In genomic region chr9:60715828-60716227, GRCm38 (mm10) we compare ENCODE assay signal across 15 mouse cellular contexts. TPM values are rescaled to one million over a fixed set of nuclear protein-coding genes. Genes with fewer than 3 reads are reported as not detected.
A peak's percentile ranks its signal among the peaks of the same experiment; 100 is the strongest.
DNase-seq lines count a peak whose midpoint lies in the region; ATAC-seq and TF ChIP-seq lines count a peak whose summit lies in the region.
"Had no signal": no experiment of that assay in that cellular context is flagged by ENCODE, and none has a peak within 500 bp of the region (broad histone marks: within the 10 kb centered on the region; RNA-seq: fewer than 3 reads in every experiment).

No protein-coding gene starts in this region.

- no peaks in the 10 kb centered on the region for H3K36me3 ChIP-seq in kidney, embryonic 16.5 days (ENCODE audit: insufficient read depth, low read length)
- H3K36me3 ChIP-seq: forebrain, embryonic 10.5 days; heart, embryonic 12.5 days; hindbrain, embryonic 10.5 days; limb, embryonic 15.5 days had no signal

- no peaks in the 10 kb centered on the region for H3K9me3 ChIP-seq in kidney, embryonic 16.5 days (ENCODE audit: low read length)
- H3K9me3 ChIP-seq: forebrain, embryonic 10.5 days; heart, embryonic 12.5 days; hindbrain, embryonic 10.5 days; limb, embryonic 15.5 days had no signal

- H3K4me3 ChIP-seq in kidney, embryonic 16.5 days (ENCODE audit: low read length) = no peak overlapping the region
- H3K4me3 ChIP-seq: forebrain, embryonic 10.5 days; heart, embryonic 12.5 days; hindbrain, embryonic 10.5 days; limb, embryonic 15.5 days; myocyte had no signal

- 57% methylated on average over 5 of the region's 5 CpGs for WGBS in kidney, embryonic 16.5 days

- no peak overlapping the region for H3K27ac ChIP-seq in kidney, embryonic 16.5 days (ENCODE audit: low read length)
- H3K27ac ChIP-seq: forebrain, embryonic 10.5 days; hindbrain, embryonic 10.5 days; limb, embryonic 15.5 days had no signal

- no peak for TF ChIP-seq POLR2A in brain, embryonic 14.5 days (IDR thresholded peaks at IDR 0.05; ENCODE audit: borderline replicate concordance, extremely low read depth, insufficient read depth, insufficient read length, poor library complexity, severe bottlenecking)

- no peak for ATAC-seq in kidney, embryonic 16.5 days (ENCODE audit: low FRiP score, low TSS enrichment)
- ATAC-seq in megakaryocyte progenitor cell, adult 5-6 weeks (replicated peaks; ENCODE audit: poor library complexity) = no peak

- peak; percentile 31; the same call in 1 of the 2 replicates for TF ChIP-seq CTCF in brain, embryonic 14.5 days (IDR thresholded peaks at IDR 0.05; ENCODE audit: borderline replicate concordance, extremely low read depth, insufficient read depth, insufficient read length)

- no peak overlapping the region for H3K9ac ChIP-seq in kidney, embryonic 16.5 days (replicated peaks; ENCODE audit: low read length)
- H3K9ac ChIP-seq: heart, embryonic 12.5 days; limb, embryonic 15.5 days had no signal

- H3K4me1 ChIP-seq in kidney, embryonic 16.5 days (ENCODE audit: insufficient read depth, low read length) = peaks cover 21% of the 10 kb centered on the region

- no peak overlapping the region for H3K4me2 ChIP-seq in kidney, embryonic 16.5 days (replicated peaks; ENCODE audit: low read depth, low read length)
- H3K4me2 ChIP-seq: heart, embryonic 12.5 days; limb, embryonic 15.5 days had no signal

- peak; percentile 39 for DNase-seq in kidney, postnatal 10 days
- peak; percentile 7 for DNase-seq in thymus, postnatal 0 days (ENCODE audit: low spot score)
- DNase-seq in thymus, postnatal 36 days = no peak
- DNase-seq in brain, embryonic 14.5 days (ENCODE audit: low read depth) = peak; percentile 32
- no peak for DNase-seq in spleen, postnatal 10 days (ENCODE audit: low spot score in 2 of 2)
- DNase-seq: cerebellum, adult 9-11 months; right cerebral cortex, postnatal 4 days had no signal

- no peaks in the 10 kb centered on the region for H3K27me3 ChIP-seq in kidney, embryonic 16.5 days (ENCODE audit: insufficient read depth, low read length)
- H3K27me3 ChIP-seq: limb, embryonic 15.5 days had no signal

RNA-seq across cellular contexts. Expression of gene Larp6, which starts 3.0 kb away (rescaled TPM):
- 1.6 and 1.7 TPM in 2 replicates for polyA plus RNA-seq in kidney, embryonic 16.5 days (2015; fragmentation: Nextera tagmentation; extraction: Ambion mirVana)
- polyA plus RNA-seq in thymus, postnatal 0 days (2015; fragmentation: Nextera tagmentation; extraction: Ambion mirVana) = 1.4 and 1.9 TPM in 2 replicates
- 9.8 and 14.2 TPM in 2 replicates for polyA plus RNA-seq in brain, embryonic 14.5 days (2012; rRNA removed)
- total RNA-seq in megakaryocyte progenitor cell, adult 5-6 weeks (2015) = not detected in 2 replicates
- not detected in 2 replicates for total RNA-seq in megakaryocyte progenitor cell, adult 5-6 weeks (2017)
- total RNA-seq: megakaryocyte, adult 5-6 weeks had no signal

RNA-seq across cellular contexts. Expression of gene Lrrc49, which starts 27.9 kb away (rescaled TPM):
- polyA plus RNA-seq in kidney, embryonic 16.5 days (2015; fragmentation: Nextera tagmentation; extraction: Ambion mirVana) = 15.8 and 16.7 TPM in 2 replicates
- polyA plus RNA-seq in thymus, postnatal 0 days (2015; fragmentation: Nextera tagmentation; extraction: Ambion mirVana) = 2.4 and 2.8 TPM in 2 replicates
- 63.1 and 72.4 TPM in 2 replicates for polyA plus RNA-seq in brain, embryonic 14.5 days (2012; rRNA removed)
- 4.2 and 6.8 TPM in 2 replicates for total RNA-seq in megakaryocyte progenitor cell, adult 5-6 weeks (2015)
- total RNA-seq in megakaryocyte progenitor cell, adult 5-6 weeks (2017) = 4.4 and 7.0 TPM in 2 replicates

Comparison
In these comparisons a context has a peak if more than half of its experiments do, and no peak if none do; other contexts are left out.
1. DNase-seq: peak in kidney, postnatal 10 days (single experiment), thymus, postnatal 0 days (single experiment) and brain, embryonic 14.5 days (single experiment); none in thymus, postnatal 36 days (0 of 2) and spleen, postnatal 10 days (0 of 2).